Mouse (Mus musculus) urinary bladder, postnatal 36 days (tissue): ENCODE data around the gene Hist1h1t.
"Not testable (repeated sequence)": the region's sequence is repeated elsewhere in the genome, so short reads cannot be mapped to it uniquely, and the experiment has no call there.

ENCODE experiments used
- DNase-seq, 2 experiments: peaks; one replicate each; pipeline ENCODE4 v3.0.0; 2022; ENCODE audit warnings: low spot score in 2 of 2, mixed read lengths in 1 of 2

Hist1h1t gene

GRCm38 (mm10) chr13:23695514-23695913, at the start of gene Hist1h1t:
TSS of gene Hist1h1t (plus strand) at chr13:23695814.
- DNase-seq = no peak

- DNase-seq = no peak
Observed at GRCm38 (mm10) chr13:23659636-23660366, 35.8 kb upstream of the Hist1h1t start.

- DNase-seq = no peak
Observed at GRCm38 (mm10) chr13:23662536-23662935, 33.1 kb upstream of the Hist1h1t start.

GRCm38 (mm10) chr13:23681990-23682582, 13.5 kb upstream of the Hist1h1t start:
- DNase-seq = no peak

DNA sequence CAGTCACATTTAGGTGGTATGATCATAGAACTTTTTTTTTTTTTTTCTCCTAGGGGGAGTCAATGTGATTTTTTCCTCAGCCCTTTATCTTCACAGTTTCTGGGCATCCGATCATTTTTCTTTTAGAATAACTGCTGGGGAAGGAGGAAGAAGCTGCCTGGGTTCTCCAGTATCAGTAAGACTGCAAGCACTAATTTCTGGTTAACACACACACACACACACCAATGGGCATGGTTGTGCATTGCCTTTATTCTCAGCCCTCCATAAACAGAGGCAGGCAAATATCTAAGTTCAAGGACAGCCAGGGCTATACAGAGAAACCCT, 13.0 kb upstream of the Hist1h1t start:
- no peak for DNase-seq

- DNase-seq = not testable (repeated sequence)
Observed at GRCm38 (mm10) chr13:23682947-23683754, 12.5 kb upstream of the Hist1h1t start.

GRCm38 (mm10) chr13:23683755-23684281, 11.8 kb upstream of the Hist1h1t start, which contains the start of the genes Hist1h2ac and Hist1h2bc:
TSS of gene Hist1h2ac (minus strand) at chr13:23683948.
TSS of gene Hist1h2bc (plus strand) at chr13:23684199.
- peak; percentile 73 to 79 for DNase-seq

GRCm38 (mm10) chr13:23684295-23684945, 11.2 kb upstream of the Hist1h1t start:
- DNase-seq = peak in 1 of 2 experiments; percentile 35

DNA sequence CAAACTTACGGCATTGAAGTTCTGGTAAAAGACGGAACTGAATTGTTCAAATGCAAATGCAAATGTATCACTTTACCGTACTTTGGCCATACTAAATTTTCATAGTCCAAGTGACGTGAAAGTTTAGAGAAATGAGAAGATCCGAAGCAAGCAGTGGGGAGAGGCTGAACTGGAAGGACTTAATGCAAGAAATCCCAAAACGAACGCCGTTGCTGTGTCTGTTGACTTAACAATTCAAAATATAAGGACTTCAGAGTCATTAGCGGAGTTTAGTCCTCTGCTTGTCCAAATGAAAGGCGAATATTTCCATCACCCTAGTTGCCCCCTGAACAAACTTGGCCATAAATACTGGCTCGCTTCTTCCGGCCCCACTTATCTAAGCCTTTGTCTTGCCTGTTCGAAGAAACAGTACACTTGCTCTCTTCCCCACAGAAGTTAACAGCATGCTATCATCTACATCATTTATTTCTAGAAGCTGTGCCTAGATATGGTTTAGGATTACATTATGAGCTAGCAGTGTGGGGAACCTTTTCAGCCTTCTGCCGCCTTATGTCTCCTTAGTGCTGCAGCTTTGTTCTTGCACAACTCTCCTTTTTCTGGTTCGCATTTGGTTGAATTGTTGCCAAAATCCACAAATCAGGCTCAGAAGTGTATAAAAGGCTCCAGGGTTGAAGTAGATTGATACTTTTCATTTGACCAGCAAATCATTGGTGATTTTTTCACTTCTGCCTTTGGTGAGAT, 10.3 kb upstream of the Hist1h1t start:
- no peak for DNase-seq

- no peak for DNase-seq
Observed at GRCm38 (mm10) chr13:23685966-23686365, 9.6 kb upstream of the Hist1h1t start.

DNA sequence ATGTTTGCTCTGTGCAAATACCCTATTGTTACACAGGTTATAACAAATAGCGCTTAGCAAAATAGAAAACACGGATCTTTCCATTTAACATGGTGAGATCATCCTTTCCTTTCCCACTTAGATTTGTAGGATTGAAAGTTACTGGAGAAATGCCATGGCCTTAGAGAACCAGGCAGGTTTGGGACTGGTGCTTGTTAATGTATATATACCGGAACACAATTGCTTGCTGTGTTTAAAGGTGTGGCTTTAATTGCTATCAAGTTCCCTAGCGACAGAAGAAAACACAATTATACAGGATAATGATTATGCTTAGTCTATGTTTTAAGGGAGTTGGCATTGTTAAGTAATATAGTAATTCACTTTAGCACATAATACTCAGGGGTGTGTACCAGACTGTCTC, 8.4 kb upstream of the Hist1h1t start:
- DNase-seq = no peak

DNA sequence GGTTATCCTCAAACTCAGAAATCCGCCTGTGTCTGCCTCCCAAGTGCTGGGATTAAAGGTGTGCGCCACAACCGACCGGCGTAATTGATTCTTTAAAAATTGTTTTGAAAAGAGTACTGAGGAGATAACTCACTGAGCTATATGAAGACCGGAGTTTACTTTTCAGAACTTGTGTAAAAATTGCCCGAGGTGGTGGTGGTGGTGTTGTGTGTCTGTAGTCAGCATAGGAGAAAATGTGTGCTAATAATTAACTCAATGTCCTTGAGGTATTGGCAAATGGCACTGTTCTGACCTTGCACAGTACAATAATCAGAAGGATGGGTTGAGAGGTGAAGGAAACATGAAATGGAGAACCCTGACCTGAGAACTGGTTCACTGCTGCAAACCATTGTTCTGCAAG, 7.7 kb upstream of the Hist1h1t start:
- DNase-seq = no peak

- DNase-seq = no peak
Observed at GRCm38 (mm10) chr13:23688956-23689355, 6.7 kb upstream of the Hist1h1t start.

- no peak for DNase-seq
Observed at GRCm38 (mm10) chr13:23689459-23689858, 6.2 kb upstream of the Hist1h1t start.

DNA sequence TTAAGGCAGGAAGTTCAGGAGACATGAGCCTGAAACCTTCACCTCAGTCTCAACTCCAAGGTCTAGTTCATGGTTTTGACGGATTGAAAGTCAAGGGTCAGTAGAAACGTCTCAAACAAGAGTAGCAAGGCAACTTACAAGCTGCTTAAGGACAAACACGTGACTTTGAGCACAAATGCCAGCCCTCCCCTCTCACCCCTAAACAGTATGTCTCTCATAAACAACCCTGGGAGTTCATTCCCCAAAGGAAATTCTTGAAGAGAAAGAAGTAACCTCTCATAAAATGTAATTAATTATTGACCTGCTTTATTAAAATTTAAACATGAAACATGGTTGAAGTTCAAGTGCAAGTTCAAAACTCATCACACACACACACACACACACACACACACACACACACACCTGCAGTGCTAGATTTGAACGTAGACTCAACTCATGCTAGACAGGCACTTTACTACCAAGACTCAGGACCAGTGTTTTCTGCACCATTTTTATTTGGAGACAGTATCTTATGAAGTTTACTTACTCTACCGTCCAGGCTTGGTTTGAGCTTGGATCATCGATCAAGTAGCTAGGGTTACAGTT, 1.7 kb upstream of the Hist1h1t start:
- no peak for DNase-seq

GRCm38 (mm10) chr13:23694956-23695355, 658 bp upstream of the Hist1h1t start:
- no peak for DNase-seq

DNA sequence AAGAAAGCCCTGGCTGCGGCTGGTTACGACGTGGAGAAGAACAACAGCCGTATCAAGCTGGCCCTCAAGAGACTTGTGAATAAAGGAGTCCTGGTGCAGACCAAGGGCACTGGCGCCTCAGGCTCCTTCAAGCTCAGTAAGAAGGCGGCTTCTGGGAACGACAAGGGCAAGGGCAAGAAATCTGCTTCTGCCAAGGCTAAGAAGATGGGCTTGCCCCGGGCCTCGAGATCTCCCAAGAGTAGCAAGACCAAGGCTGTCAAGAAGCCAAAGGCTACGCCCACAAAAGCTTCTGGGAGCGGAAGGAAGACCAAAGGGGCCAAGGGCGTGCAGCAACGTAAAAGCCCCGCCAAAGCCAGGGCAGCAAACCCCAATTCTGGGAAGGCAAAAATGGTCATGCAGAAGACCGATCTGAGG, 454 bp downstream of the Hist1h1t start:
- peak in 1 of 2 experiments; percentile 12 for DNase-seq

GRCm38 (mm10) chr13:23697491-23698299, 2.1 kb downstream of the Hist1h1t start:
- DNase-seq = peak in 1 of 2 experiments; percentile 36

GRCm38 (mm10) chr13:23698300-23698693, 2.7 kb downstream of the Hist1h1t start, which contains the start of gene Hist1h4c:
TSS of gene Hist1h4c (minus strand) at chr13:23698454.
- DNase-seq = peak; percentile 99 to 100

DNA sequence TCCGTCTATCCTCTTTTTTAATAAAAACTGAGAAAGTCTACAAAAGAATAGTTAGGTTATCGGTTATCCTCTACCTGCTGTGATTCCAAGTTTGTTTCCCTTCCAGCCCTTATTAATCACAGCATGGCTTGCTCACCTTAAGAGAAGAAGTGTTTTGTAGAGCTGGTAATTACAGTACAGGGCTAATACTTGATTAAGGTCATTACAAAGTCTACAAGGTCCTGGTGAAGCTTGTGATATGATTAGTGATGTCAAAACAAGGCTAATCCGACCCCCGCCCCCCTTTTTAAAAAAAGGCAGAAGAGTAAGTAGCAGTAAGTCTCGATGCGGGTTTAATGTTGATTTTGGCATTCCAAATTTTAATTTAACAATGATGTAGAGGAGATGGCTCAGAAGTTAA, 3.4 kb downstream of the Hist1h1t start:
- DNase-seq = no peak
